Mouse (Mus musculus) ovary, adult 18-20 months (tissue): Measurements from ENCODE around the gene Map4k5.
A peak's percentile ranks its signal among the peaks of the same experiment; 100 is the strongest.

Experiments
- DNase-seq: peaks from one replicate; pipeline ENCODE4 v3.0.0; 2022; ENCODE audit warnings: low spot score, mixed read lengths

Map4k5 gene

GRCm38 (mm10) chr12:69788380-69788779, 104.6 kb downstream of the Map4k5 start:
- no peak for DNase-seq

- no peak for DNase-seq
These were observed 107.5 kb downstream of the Map4k5 start for GRCm38 (mm10) chr12:69785471-69785870.

- DNase-seq: no peak
These were observed 109.6 kb downstream of the Map4k5 start for GRCm38 (mm10) chr12:69783247-69784025.

- DNase-seq: peak; percentile 56
These were observed 110.9 kb downstream of the Map4k5 start for GRCm38 (mm10) chr12:69781935-69782650.

- DNase-seq: no peak
These were observed 111.5 kb downstream of the Map4k5 start for GRCm38 (mm10) chr12:69781480-69781879.

GRCm38 (mm10) chr12:69777957-69778356, 115.0 kb downstream of the Map4k5 start:
- no peak for DNase-seq

GRCm38 (mm10) chr12:69777341-69777730, 115.7 kb downstream of the Map4k5 start:
- no peak for DNase-seq

- no peak for DNase-seq
These were observed 116.2 kb downstream of the Map4k5 start for GRCm38 (mm10) chr12:69776607-69777340.

- DNase-seq: no peak
These were observed 124.2 kb downstream of the Map4k5 start for GRCm38 (mm10) chr12:69768841-69769240.

GRCm38 (mm10) chr12:69767476-69768258, 125.3 kb downstream of the Map4k5 start:
- DNase-seq: no peak

GRCm38 (mm10) chr12:69766185-69766904, 126.7 kb downstream of the Map4k5 start:
- no peak for DNase-seq

- no peak for DNase-seq
These were observed 127.5 kb downstream of the Map4k5 start for GRCm38 (mm10) chr12:69765543-69765942.

- DNase-seq: no peak
These were observed 131.4 kb downstream of the Map4k5 start for GRCm38 (mm10) chr12:69761603-69762002.

- DNase-seq: no peak
These were observed 132.1 kb downstream of the Map4k5 start for GRCm38 (mm10) chr12:69760743-69761406.

GRCm38 (mm10) chr12:69760014-69760413, 133.0 kb downstream of the Map4k5 start:
- no peak for DNase-seq

GRCm38 (mm10) chr12:69759267-69759885, 133.6 kb downstream of the Map4k5 start:
- DNase-seq: no peak

- DNase-seq: no peak
These were observed 134.5 kb downstream of the Map4k5 start for GRCm38 (mm10) chr12:69758221-69759185.

GRCm38 (mm10) chr12:69757418-69758141, 135.4 kb downstream of the Map4k5 start:
- DNase-seq: peak; percentile 90
